Mouse (Mus musculus) liver, postnatal 0 days (tissue): ENCODE data around the gene Gpr132. TPM values are rescaled to one million over a fixed set of nuclear protein-coding genes. Genes with fewer than 3 reads are reported as not detected.

Source experiments
- ATAC-seq: fragments of 200-750 bp; cut with Nextera tagmentation; 2 replicates; pipeline ENCODE4 v1.8.0; 2017; ENCODE audit warnings: mild to moderate bottlenecking, moderate library complexity
- DNase-seq: peaks from one replicate; pipeline ENCODE4 v3.0.0-alpha.2; 2016
- H3K27ac ChIP-seq: fragments of 300-500 bp; sonication (generic); 2 replicates; pipeline ENCODE4 v1.5.1; 2014; ENCODE audit warnings: antibody characterized with exemption, moderate library complexity, mild to moderate bottlenecking, low read depth
- H3K27me3 ChIP-seq: fragments of 300-500 bp; sonication (generic); 2 replicates; pipeline ENCODE4 v1.6.1; 2014; ENCODE audit warnings: low read length, control low read depth, mixed read lengths; ENCODE audit not compliant: insufficient read depth
- H3K36me3 ChIP-seq: fragments of 300-500 bp; sonication (generic); replicated peaks from 2 replicates; pipeline ENCODE4 v1.6.1; 2014; ENCODE audit warnings: mild to moderate bottlenecking, control low read depth, low read length, moderate library complexity, mixed read lengths; ENCODE audit not compliant: insufficient read depth
- H3K4me1 ChIP-seq: fragments of 300-500 bp; sonication (generic); 2 replicates; pipeline ENCODE4 v1.6.1; 2014; ENCODE audit warnings: antibody characterized with exemption, mild to moderate bottlenecking, control low read depth; ENCODE audit not compliant: insufficient read depth
- H3K4me2 ChIP-seq: fragments of 300-500 bp; sonication (generic); 2 replicates; pipeline ENCODE4 v1.6.1; 2014; ENCODE audit warnings: low read depth, mild to moderate bottlenecking, low read length, moderate library complexity, mixed read lengths
- H3K4me3 ChIP-seq: fragments of 300-500 bp; sonication (generic); 2 replicates; pipeline ENCODE4 v1.5.1; 2014; ENCODE audit warnings: low read depth, low read length
- H3K9ac ChIP-seq: fragments of 300-500 bp; sonication (generic); replicated peaks from 2 replicates; pipeline ENCODE4 v1.6.1; 2014; ENCODE audit warnings: mild to moderate bottlenecking, moderate library complexity
- H3K9me3 ChIP-seq: fragments of 300-500 bp; sonication (generic); 2 replicates; pipeline ENCODE4 v1.6.1; 2016; ENCODE audit warnings: mild to moderate bottlenecking, control low read depth, low read length, mixed read lengths
- CTCF ChIP-seq: sonication (generic); IDR thresholded peaks from 2 replicates; pipeline ENCODE4 v1.5.1; 2016; ENCODE audit warnings: antibody characterized with exemption, low read depth
- EP300 ChIP-seq: IDR thresholded peaks from 2 replicates; pipeline ENCODE4 v1.6.1; 2016; ENCODE audit warnings: antibody characterized with exemption, low read depth, mild to moderate bottlenecking
- WGBS: fragments of 180-500 bp; shearing (Covaris S2); extraction: QIAGEN DNeasy Blood & Tissue Kit; methylation state at CpG from one replicate; pipeline ENCODE4 v1.1.7; 2014; ENCODE audit not compliant: insufficient replicate concordance; 5-methylcytosine and 5-hydroxymethylcytosine counted together
- polyA plus RNA-seq: library from polyadenylated mRNA; unstranded; fragments of >200 nt; fragmentation: Nextera tagmentation; extraction: Ambion mirVana; gene quantifications from 2 replicates; pipeline ENCODE4 v1.2.1, GENCODE M21; 2015

The Gpr132 gene
- polyA plus RNA-seq, 1 experiment from 2014 or later, result 0.34 TPM

- Histone ChIP-seq H3K27ac (no peak overlapping the region), H3K4me1 (peaks cover 11% of the 10 kb centered on the region), H3K36me3 (no peaks in the 10 kb centered on the region), H3K27me3 (peaks cover 32% of the 10 kb centered on the region), H3K4me2 (peak overlapping the region; percentile 97), H3K9ac (no peak overlapping the region), H3K4me3 (no peak overlapping the region), H3K9me3 (no peaks in the 10 kb centered on the region)
- no peak for TF ChIP-seq EP300
- no peak for TF ChIP-seq CTCF
- WGBS, result 85% methylated on average over 5 of the region's 5 CpGs
- no peak for DNase-seq
- ATAC-seq, result no peak
Measured at GRCm38 (mm10) chr12:112808212-112808586, 59.8 kb downstream of the Gpr132 start.

GRCm38 (mm10) chr12:112807796-112808195 lies 60.2 kb downstream of the Gpr132 start:
- Histone ChIP-seq H3K4me2 (no peak overlapping the region), H3K27me3 (peaks cover 36% of the 10 kb centered on the region), H3K36me3 (no peaks in the 10 kb centered on the region), H3K27ac (no peak overlapping the region), H3K9ac (no peak overlapping the region), H3K4me3 (no peak overlapping the region), H3K9me3 (no peaks in the 10 kb centered on the region), H3K4me1 (peaks cover 11% of the 10 kb centered on the region)
- TF ChIP-seq EP300 (no peak), CTCF (no peak)
- no peak for DNase-seq
- WGBS, result 68% methylated on average over 4 of the region's 4 CpGs
- no peak for ATAC-seq

- H3K27me3 ChIP-seq, result peaks cover 53% of the 10 kb centered on the region
- no peak overlapping the region for H3K4me3 ChIP-seq
- WGBS, result 51% methylated on average over 6 of the region's 6 CpGs
Measured at GRCm38 (mm10) chr12:112806044-112806443, 62.0 kb downstream of the Gpr132 start.

GRCm38 (mm10) chr12:112804046-112804445 lies 64.0 kb downstream of the Gpr132 start:
- Histone ChIP-seq H3K9ac (no peak overlapping the region), H3K9me3 (no peaks in the 10 kb centered on the region), H3K27ac (no peak overlapping the region), H3K4me1 (peaks cover 14% of the 10 kb centered on the region), H3K27me3 (peaks cover 49% of the 10 kb centered on the region), H3K4me2 (no peak overlapping the region), H3K36me3 (no peaks in the 10 kb centered on the region), H3K4me3 (no peak overlapping the region)
- DNase-seq (no peak), ATAC-seq (no peak)
- TF ChIP-seq CTCF (no peak), EP300 (no peak)
- WGBS, result 51% methylated on average over 13 of the region's 13 CpGs

More at GRCm38 (mm10) chr12:112806044-112806443, 62.0 kb downstream of the Gpr132 start:
- H3K27ac ChIP-seq, result no peak overlapping the region
- no peak overlapping the region for H3K4me2 ChIP-seq
- H3K4me1 ChIP-seq, result peaks cover 20% of the 10 kb centered on the region
- no peaks in the 10 kb centered on the region for H3K36me3 ChIP-seq
- ATAC-seq, result no peak
- H3K9ac ChIP-seq, result no peak overlapping the region
- H3K9me3 ChIP-seq, result no peaks in the 10 kb centered on the region
- no peak for DNase-seq
- TF ChIP-seq CTCF (no peak), EP300 (no peak)

GRCm38 (mm10) chr12:112802917-112803316 lies 65.1 kb downstream of the Gpr132 start:
- Histone ChIP-seq H3K36me3 (no peaks in the 10 kb centered on the region), H3K27ac (no peak overlapping the region), H3K4me3 (no peak overlapping the region), H3K9ac (no peak overlapping the region), H3K27me3 (peaks cover 47% of the 10 kb centered on the region), H3K4me1 (peaks cover 9% of the 10 kb centered on the region; the same call in 1 of the 2 replicates), H3K4me2 (peak overlapping the region; percentile 73; the same call in 1 of the 2 replicates), H3K9me3 (no peaks in the 10 kb centered on the region)
- ATAC-seq (no peak), DNase-seq (no peak)
- TF ChIP-seq CTCF (no peak), EP300 (no peak)
- 23% methylated on average over 3 of the region's 3 CpGs for WGBS

- DNase-seq (peak; percentile 41), ATAC-seq (peak; percentile 27; the same call in 1 of the 2 replicates)
- H3K27me3 ChIP-seq, result peaks cover 53% of the 10 kb centered on the region
- no peaks in the 10 kb centered on the region for H3K36me3 ChIP-seq
- H3K27ac ChIP-seq, result no peak within 1 kb of the TSS
- peaks cover 9% of the 10 kb centered on the region; the same call in 1 of the 2 replicates for H3K4me1 ChIP-seq
- no peak for TF ChIP-seq CTCF
- TF ChIP-seq EP300, result no peak
- H3K9ac ChIP-seq, result peak within 1 kb of the TSS; percentile 26; the same call in 1 of the 2 replicates
- H3K4me2 ChIP-seq, result peak within 1 kb of the TSS; percentile 73
- H3K4me3 ChIP-seq, result peak within 1 kb of the TSS; percentile 39
- no peaks in the 10 kb centered on the region for H3K9me3 ChIP-seq
- 4% methylated on average over 45 of the region's 69 CpGs for WGBS
Measured at GRCm38 (mm10) chr12:112801864-112802846, 65.9 kb downstream of the Gpr132 start, which contains the start of gene Ahnak2. TSS of gene Ahnak2 (minus strand) at chr12:112802657.

Other genes starting within 250 kb of the Gpr132 start
- gene Adssl1, start 248.2 kb downstream of the Gpr132 start, polyA plus RNA-seq, result 22.8 and 24.4 TPM in 2 replicates
- 55.6 and 62.2 TPM in 2 replicates for gene Siva1, start 223.5 kb downstream of the Gpr132 start, polyA plus RNA-seq
- gene Akt1, start 193.3 kb downstream of the Gpr132 start, polyA plus RNA-seq, result 26.7 and 29.3 TPM in 2 replicates
- gene Zbtb42, start 189.4 kb downstream of the Gpr132 start, polyA plus RNA-seq, result 1.3 and 1.6 TPM in 2 replicates
- 4.0 and 4.8 TPM in 2 replicates for gene Cep170b, start 147.8 kb downstream of the Gpr132 start, polyA plus RNA-seq
- 20.9 and 22.4 TPM in 2 replicates for gene Pld4, start 107.6 kb downstream of the Gpr132 start, polyA plus RNA-seq
- 0.22 and 0.36 TPM in 2 replicates for gene Ahnak2, start 65.6 kb downstream of the Gpr132 start, polyA plus RNA-seq
- gene Clba1, start 59.3 kb downstream of the Gpr132 start, polyA plus RNA-seq, result 0.69 TPM in 2 replicates
- gene Cdca4, start 38.8 kb downstream of the Gpr132 start, polyA plus RNA-seq, result 29.8 and 30.4 TPM in 2 replicates
- gene Jag2, start 61.5 kb upstream of the Gpr132 start, polyA plus RNA-seq, result 0.14 and 0.22 TPM in 2 replicates
- gene Nudt14, start 73.9 kb upstream of the Gpr132 start, polyA plus RNA-seq, result 30.0 and 30.6 TPM in 2 replicates
- gene Btbd6, start 108.3 kb upstream of the Gpr132 start, polyA plus RNA-seq, result 4.1 and 4.7 TPM in 2 replicates
- 17.0 and 18.4 TPM in 2 replicates for gene Brf1, start 132.5 kb upstream of the Gpr132 start, polyA plus RNA-seq
- gene Pacs2, start 146.3 kb upstream of the Gpr132 start, polyA plus RNA-seq, result 3.9 and 4.0 TPM in 2 replicates
- gene Tex22, start 206.3 kb upstream of the Gpr132 start, polyA plus RNA-seq, result not detected in 2 replicates
- gene Mta1, start 230.1 kb upstream of the Gpr132 start, polyA plus RNA-seq, result 3.6 and 3.9 TPM in 2 replicates